Mouse (Mus musculus) G1E (cell line): ENCODE measurements at regions not wholly inside any gene's neighbourhood (a gene's known extent, or its start where the extent isn't known, plus 50 kb on each side); places are given as distances from the start of the nearest gene placed in this dataset.

Experiments used
- CTCF ChIP-seq: IDR thresholded peaks from 2 replicates; pipeline ENCODE4 v1.5.1; 2012; ENCODE audit warnings: low read depth, low read length, inconsistent platforms, mixed read lengths
- GATA1 ChIP-seq: IDR thresholded peaks from 2 replicates; pipeline ENCODE4 v1.6.1; 2012; ENCODE audit warnings: borderline replicate concordance, low read length, inconsistent platforms, mixed read lengths
- POLR2AphosphoS5 ChIP-seq: IDR thresholded peaks from 2 replicates; pipeline ENCODE4 v1.6.1; 2012; ENCODE audit warnings: low read depth, low read length, inconsistent platforms; ENCODE audit not compliant: insufficient replicate concordance
- TAL1 ChIP-seq: conservative IDR thresholded peaks from 2 replicates; pipeline ENCODE4 v1.6.1; 2012; ENCODE audit warnings: low read depth, low read length, inconsistent platforms, mixed read lengths

DNA sequence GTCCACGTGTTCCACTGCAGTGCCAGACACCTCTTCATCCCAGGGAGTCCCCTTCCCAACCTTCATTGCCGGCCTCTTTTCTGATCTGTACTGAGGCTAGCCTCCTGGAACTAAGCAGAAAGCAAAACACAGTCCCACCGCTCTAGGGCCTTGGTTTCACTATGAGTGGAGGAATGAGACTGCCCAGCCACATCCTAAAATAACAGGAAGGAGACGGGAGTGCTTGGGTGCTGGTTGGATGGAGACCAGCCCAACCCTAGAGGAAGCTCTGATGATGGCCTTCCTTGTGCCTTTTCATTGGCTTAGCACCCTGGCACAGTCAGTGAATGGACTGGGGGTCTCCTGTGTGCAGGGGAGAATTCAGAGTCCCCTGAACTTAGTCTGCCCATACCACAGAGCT is 177.4 kb downstream of the Tmem132e start:
- no peak for TF ChIP-seq CTCF
- no peak for TF ChIP-seq GATA1
- no peak for TF ChIP-seq TAL1
- no peak for TF ChIP-seq POLR2AphosphoS5
